Mouse (Mus musculus) left cerebral cortex, postnatal 14 days (tissue): Measurements from ENCODE around the gene Nab2. TPM values are rescaled to one million over a fixed set of nuclear protein-coding genes. Genes with fewer than 3 reads are reported as not detected.

Experiments
- DNase-seq, 2 experiments: peaks; one replicate each; pipeline ENCODE4 v3.0.0; 2021 to 2022; ENCODE audit warnings: low spot score in 2 of 2, mixed read lengths in 1 of 2
- intact Hi-C: fragments of 180-260 bp; cut with DNase I; formaldehyde crosslinking; loops from one replicate; pipeline ENCODE4 v1.15.1; 2025
- total RNA-seq, 2 experiments: library from RNA; stranded (reverse); gene quantifications; 2 replicates each; pipeline ENCODE4 v1.2.3; 2021

Gene Nab2
- total RNA-seq, 2 experiments from 2014 or later, result 35.2 to 40.7 TPM

GRCm38 (mm10) chr10:127675859-127676398 lies 7.6 kb upstream of the Nab2 start:
- DNase-seq, result no peak
- intact Hi-C loops, result loop anchor here (5.0 to 10.0 kb wide), 4 partner anchors 34 to 329 kb away; partner anchors contain the start of genes Hsd17b6 and Stat6

- DNase-seq, result peak; percentile 97 to 99
- intact Hi-C loops, result loop anchor here (5.0 to 10.0 kb wide), 4 partner anchors 33 to 330 kb away; partner anchors contain the start of genes Hsd17b6 and Stat6
Observed at GRCm38 (mm10) chr10:127674794-127675522, 6.6 kb upstream of the Nab2 start.

GRCm38 (mm10) chr10:127674046-127674655 lies 5.8 kb upstream of the Nab2 start:
- intact Hi-C loops, result loop anchor here (10.0 kb wide), 1 partner anchor 331 kb away; the partner anchor contains the start of gene Hsd17b6
- no peak for DNase-seq

GRCm38 (mm10) chr10:127671276-127671675 lies 2.9 kb upstream of the Nab2 start:
- intact Hi-C loops, result loop anchor here (10.0 kb wide), 1 partner anchor 334 kb away; the partner anchor contains the start of gene Hsd17b6
- DNase-seq, result no peak

DNA sequence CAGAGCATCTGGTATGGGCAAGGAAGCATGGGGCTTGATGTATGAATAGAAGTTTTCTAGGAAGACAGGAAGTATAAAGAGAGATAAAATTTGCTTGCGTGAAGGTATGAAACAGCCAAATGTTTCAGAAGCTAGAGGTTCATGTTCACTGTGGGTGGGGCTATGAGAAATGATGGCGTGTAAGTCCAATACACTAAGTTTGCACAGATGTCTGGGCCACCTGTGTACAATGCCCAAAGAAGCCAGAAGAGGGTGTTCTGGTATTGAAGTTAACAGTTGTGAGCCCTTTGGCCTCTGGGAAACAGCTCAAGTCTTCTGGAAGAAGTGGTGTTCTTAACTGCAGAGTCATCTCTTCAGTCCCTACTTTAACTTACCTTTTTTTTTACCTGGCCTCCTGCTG lies 1.8 kb upstream of the Nab2 start:
- intact Hi-C loops, result loop anchor here (10.0 kb wide), 1 partner anchor 335 kb away; the partner anchor contains the start of gene Hsd17b6
- DNase-seq, result no peak

DNA sequence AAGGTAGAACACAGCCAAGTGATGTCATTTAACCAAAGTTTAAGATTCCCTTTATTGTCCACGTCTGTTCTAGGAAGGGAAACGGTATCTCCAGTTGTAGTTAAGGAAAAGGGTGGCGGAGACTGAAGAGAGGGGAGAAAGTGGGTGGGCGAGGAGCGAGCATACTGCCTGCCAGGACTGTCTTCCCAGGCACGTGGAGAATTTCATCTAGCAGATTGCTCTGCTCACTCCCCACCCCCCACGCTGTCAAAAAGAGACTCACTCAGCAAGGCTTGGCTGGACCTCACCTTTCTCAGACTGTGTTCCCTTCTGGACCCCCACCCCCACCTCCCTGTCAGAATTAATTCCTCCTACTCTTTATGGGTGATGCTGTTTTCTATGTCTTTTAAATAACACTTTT lies 802 bp upstream of the Nab2 start:
- peak; percentile 74 to 89 for DNase-seq
- intact Hi-C loops, result no loop called here

GRCm38 (mm10) chr10:127667269-127668092 lies 887 bp downstream of the Nab2 start:
- intact Hi-C loops, result no loop called here
- DNase-seq, result peak; percentile 74 to 84

DNA sequence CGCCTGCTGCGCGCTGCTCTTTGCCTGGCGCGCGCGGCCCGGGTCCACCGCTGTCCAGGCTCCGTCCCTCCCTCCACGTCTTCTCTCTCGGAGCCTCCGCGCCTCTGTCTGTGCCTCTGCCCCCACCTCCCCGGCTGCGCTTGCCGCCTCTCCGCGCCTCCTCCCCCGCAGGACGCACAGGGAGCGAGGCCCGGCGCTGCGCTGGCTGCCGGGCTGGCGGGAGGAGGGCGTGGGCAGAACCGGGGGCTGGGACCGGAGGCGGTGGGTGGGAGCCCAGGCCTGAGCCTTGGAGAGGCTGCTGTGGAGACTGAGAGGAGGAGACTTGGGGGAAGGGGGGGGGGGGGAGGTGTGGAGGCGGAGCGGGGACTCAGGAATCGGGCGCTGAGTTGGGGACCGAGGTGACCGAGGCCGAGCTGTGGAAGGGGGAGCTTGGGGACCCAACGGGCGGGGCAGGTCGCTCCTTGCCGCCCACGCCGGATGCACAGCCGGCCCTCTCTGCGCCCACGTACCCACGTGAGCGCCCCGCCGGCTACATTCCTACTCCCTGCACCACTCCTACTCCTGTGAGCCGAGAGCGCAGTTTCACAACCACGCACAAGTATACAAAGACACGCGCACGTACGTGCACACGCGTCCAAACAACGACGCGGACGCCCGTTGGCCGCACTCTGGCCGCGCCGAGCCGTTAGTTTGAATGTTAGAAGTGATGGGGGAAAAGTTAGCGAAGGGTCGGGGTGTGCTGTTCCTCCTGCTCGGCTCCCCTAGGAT lies 1.7 kb downstream of the Nab2 start, which contains the start of gene Nemp1:
TSS of gene Nemp1 (plus strand) at position 401 of the 768 bp plus-strand sequence.
- intact Hi-C loops, result no loop called here
- peak; percentile 70 to 85 for DNase-seq

DNA sequence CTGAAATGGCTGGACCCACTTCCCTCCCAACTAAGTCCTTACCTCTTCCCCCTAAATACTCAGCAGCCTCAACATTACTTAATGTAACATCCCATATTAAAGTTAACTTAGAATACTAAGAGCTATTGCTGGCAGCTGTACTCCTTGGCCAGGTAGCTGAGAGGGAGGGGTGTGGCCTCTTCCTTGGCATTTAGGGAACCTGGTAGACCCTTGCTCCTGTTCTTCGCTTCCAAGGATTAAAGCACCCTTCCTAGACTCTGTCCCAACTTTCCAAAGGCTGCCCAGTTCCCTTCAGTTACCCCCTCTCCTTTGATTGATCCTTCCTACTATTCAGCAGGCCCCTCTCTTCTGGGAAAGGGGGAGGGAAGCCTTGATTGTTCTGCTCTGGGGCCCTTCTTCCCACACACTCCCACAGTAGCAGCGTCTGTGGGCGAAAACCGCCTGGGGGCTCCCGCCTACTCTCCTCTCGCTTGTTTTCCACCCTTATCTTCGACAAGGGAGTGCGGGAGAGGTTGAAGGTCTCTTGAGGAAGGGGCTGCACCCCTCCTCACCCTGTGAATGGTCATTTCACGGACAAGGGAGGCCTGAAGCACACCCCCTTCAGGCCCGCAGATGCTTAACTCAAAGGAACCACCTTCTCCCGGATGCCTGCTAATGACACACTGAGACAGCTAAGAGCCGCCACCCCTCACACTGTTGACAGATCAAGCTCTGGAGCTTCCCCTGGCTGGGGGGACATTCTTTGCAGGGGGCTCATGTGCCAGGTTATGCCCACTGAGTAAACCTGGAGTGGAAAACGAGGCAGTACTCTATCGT lies 2.8 kb downstream of the Nab2 start:
- no peak for DNase-seq
- intact Hi-C loops, result no loop called here

DNA sequence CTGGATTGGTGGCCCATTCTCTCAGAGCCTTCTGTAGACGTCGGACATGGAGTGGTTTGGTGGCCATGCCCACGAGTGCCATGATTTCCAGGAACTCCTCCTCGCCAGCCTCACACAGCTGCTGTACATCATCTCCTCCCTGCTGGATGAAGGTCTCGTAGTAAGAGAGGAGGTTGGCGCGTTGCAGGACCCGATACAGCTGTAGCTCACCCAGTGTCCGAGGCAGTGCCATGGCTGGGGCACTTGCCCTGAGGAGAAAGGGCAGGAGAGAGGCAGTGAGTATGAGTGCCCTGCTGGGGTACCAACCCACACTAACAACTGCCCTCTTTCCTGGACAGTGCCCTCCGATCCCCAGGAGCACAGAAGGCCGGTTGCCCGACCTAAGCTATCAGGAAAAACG lies 3.5 kb downstream of the Nab2 start:
- DNase-seq, result no peak
- intact Hi-C loops, result no loop called here

- intact Hi-C loops, result no loop called here
- DNase-seq, result no peak
Observed at GRCm38 (mm10) chr10:127664166-127664565, 4.2 kb downstream of the Nab2 start.

DNA sequence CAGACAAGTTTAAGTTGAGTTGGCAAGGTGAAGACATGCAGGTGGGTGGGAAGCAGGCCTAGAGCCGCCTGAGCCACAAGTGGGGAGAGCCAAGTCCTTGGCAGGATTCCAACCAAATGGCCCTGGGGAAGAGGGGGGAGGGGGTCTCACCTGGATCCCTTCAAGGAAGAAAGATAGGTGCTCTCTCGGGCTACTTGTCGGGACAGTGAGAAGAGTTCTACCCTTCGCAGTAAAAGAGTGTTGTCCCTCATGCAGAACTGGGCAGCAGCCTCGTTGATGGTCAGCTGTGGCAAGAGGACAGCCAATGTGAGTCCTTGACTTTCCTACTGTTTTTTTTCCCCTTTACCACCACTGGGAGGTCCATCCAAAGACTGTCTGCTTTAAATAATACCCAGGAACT lies 4.8 kb downstream of the Nab2 start:
- DNase-seq, result no peak
- intact Hi-C loops, result no loop called here

DNA sequence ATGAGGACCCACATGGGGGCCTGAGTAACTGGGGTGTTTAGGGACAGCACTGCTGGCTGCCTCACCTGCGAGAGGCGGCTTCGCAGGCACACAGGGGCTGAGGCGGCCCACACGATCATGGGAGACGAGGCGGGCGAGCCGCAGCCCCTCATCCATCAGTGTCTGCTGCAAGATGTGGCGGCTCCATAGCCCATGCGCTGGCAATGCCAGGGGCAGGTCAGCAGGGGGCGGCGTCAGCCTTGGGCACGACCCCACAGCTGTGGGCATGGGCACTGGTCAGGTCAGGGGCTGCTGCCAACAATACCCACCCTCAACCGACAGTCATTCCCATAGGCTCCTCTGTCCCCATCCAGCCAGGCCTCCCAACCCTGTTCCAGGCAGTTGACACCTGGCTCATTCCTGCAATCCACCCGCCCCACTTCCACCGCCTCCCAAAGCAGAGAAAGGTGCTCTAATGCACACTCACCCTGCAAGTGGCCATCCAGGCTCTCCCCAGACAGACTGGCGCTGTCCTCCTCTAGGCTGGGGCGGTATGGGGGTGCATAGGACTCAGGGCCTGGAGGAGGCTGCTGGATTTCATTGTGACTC lies 5.6 kb downstream of the Nab2 start:
- no peak for DNase-seq
- intact Hi-C loops, result no loop called here

GRCm38 (mm10) chr10:127661915-127662663 lies 6.3 kb downstream of the Nab2 start:
- DNase-seq, result peak; percentile 67 to 69
- intact Hi-C loops, result no loop called here

DNA sequence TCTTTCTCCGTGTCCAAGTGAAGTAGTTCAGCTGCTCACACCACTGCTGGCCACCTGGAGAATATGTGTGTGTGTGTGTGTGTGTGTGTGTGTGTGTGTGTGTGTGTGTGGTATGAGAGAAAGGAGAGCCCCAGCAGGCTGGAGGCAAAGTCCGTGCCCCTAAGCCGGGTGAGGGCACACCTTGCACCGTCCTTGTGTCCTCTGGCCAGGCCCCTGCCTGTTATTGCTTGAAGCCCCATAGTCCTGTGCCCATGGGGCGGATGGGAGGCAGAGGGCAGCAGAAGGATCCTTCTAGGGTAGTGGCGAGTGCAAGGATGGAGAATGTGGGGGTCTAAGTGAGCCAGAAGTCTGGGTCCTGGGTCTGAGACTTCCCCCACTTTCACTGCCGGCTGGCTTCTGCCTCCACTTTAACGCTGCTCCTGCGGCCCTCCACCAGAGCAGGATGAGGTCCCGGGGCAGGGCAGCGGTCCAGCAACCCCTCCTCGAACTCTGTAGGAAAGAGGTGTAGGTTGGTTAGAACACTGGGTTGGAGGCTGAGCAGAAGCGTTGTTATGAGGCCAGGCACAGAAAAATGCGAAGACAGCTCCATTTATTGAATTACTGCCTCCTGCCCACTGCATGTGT lies 7.0 kb downstream of the Nab2 start:
- DNase-seq, result no peak
- intact Hi-C loops, result no loop called here

DNA sequence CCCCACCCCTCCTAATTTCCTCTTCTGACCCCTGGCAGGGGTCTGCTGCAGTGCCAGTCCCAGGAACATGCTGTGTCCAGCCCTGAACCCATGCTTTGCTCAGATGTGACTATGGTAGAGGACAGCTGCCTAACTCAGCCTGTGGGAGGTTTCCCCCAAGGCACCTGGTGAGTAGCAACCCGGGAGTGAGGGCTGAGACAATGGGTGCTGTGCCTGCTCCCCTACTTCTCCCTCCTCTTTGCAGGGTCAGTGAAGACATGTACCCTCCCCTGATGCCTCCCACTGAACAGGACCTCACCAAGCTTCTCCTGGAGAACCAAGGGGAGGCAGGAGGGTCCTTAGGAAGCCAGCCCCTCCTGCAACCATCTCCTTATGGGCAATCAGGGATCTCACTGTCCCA lies 8.8 kb downstream of the Nab2 start:
- DNase-seq, result no peak
- intact Hi-C loops, result no loop called here

DNA sequence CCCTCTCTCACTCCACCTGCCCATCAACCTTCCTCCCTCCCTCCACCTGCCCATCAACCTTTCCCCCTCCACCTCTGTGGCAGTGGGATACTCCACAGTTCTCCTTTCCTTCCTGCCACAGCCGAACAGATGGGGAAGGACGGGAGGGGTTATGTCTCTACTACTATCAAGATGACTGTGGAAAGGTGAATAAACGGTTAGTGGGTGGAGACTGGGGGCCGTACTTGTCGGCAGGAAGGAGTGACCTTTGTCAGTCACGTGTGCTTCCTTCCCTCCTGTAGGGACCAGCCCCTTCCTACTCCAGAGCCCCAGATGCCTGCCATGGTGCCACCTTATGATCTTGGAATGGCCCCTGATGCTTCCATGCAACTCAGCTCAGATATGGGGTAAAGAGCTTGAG lies 10.3 kb downstream of the Nab2 start:
- intact Hi-C loops, result no loop called here
- no peak for DNase-seq
